Mouse (Mus musculus): ENCODE data around the gene Syt6. TPM values are rescaled to one million over a fixed set of nuclear protein-coding genes. Genes with fewer than 3 reads are reported as not detected.

The Syt6 gene
- polyA plus RNA-seq (2017; shearing (Covaris generic)), result under 1 TPM in 1 of 2 experiments, not detected in 1; 0.15 TPM

GRCm38 (mm10) chr3:103575156-103575892, at the start of gene Syt6:
Syt6 (plus strand) TSS chr3:103575231.

DNA sequence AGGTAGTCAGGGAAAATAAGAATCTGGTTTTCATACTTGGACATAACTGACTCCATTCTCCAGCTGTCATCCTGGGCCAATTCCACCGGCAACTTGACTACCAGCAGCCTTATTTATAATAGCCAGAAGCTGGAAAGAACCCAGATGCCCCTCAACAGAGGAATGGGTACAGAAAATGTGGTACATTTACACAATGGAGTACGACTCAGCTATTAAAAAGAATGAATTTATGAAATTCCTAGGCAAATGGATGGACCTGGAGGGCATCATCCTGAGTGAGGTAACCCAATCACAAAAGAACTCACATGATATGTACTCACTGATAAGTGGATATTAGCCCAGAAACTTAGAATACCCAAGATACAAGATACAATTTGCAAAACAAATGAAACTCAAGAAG, 70.9 kb downstream of the Syt6 start, which contains the start of gene Atg4a-ps:
Gene Atg4a-ps, minus strand, starts transcription at position 101 of the 400 bp plus-strand sequence.

Other genes with a start within 250 kb of the Syt6 start
- 1 to 10 TPM; 2.9 to 5.1 TPM for gene Atg4a-ps, start 70.8 kb downstream of the Syt6 start, polyA plus RNA-seq (2017; shearing (Covaris generic))
- 1 to 10 TPM in 1 of 2 experiments, under 1 TPM in 1; 0.20 to 3.6 TPM for gene Olfml3, start 162.8 kb downstream of the Syt6 start, polyA plus RNA-seq (2017; shearing (Covaris generic))
- gene Gm10964, start 164.1 kb downstream of the Syt6 start, polyA plus RNA-seq (2017; shearing (Covaris generic)), result not detected
- 10 to 100 TPM; 27.6 to 33.3 TPM for gene Hipk1, start 216.3 kb downstream of the Syt6 start, polyA plus RNA-seq (2017; shearing (Covaris generic))
- 10 to 100 TPM; 19.3 to 22.7 TPM for gene Dclre1b, start 234.2 kb downstream of the Syt6 start, polyA plus RNA-seq (2017; shearing (Covaris generic))
- 10 to 100 TPM; 28.1 to 35.8 TPM for gene Ap4b1, start 234.3 kb downstream of the Syt6 start, polyA plus RNA-seq (2017; shearing (Covaris generic))
- gene Gm43064, start 234.3 kb downstream of the Syt6 start, polyA plus RNA-seq (2017; shearing (Covaris generic)), result not detected